Mouse (Mus musculus) left cerebral cortex, postnatal 14 days (tissue): ENCODE data around the gene Oxct1. TPM values are rescaled to one million over a fixed set of nuclear protein-coding genes. Genes with fewer than 3 reads are reported as not detected.

Experiments used
- DNase-seq, 2 experiments: peaks; one replicate each; pipeline ENCODE4 v3.0.0; 2021 to 2022; ENCODE audit warnings: low spot score in 2 of 2, mixed read lengths in 1 of 2
- intact Hi-C: fragments of 180-260 bp; cut with DNase I; formaldehyde crosslinking; loops from one replicate; pipeline ENCODE4 v1.15.1; 2025
- long read RNA-seq, 2 experiments: library from polyadenylated mRNA; stranded (forward); transcript quantifications; one replicate each; pipeline ENCODE4 v2.0.0; 2021
- total RNA-seq, 2 experiments: library from RNA; stranded (reverse); gene quantifications; 2 replicates each; pipeline ENCODE4 v1.2.3; 2021

Gene Oxct1
- total RNA-seq = 100 to 1,000 TPM; 545 to 573 TPM
- long read RNA-seq, experiment 1, transcript Oxct1-201 (17 exons, 3,527 nt) = major isoform, 523 of 582 reads
- long read RNA-seq, experiment 1, partial matches to known transcripts = 34 of 582 reads
- long read RNA-seq, experiment 1, other reads (novel, unspliced or antisense) = 25 of 582 reads
- long read RNA-seq, experiment 2, transcript Oxct1-201 (17 exons, 3,527 nt) = major isoform, 427 of 482 reads
- long read RNA-seq, experiment 2, partial matches to known transcripts = 40 of 482 reads
- long read RNA-seq, experiment 2, other reads (novel, unspliced or antisense) = 13 of 482 reads

DNA sequence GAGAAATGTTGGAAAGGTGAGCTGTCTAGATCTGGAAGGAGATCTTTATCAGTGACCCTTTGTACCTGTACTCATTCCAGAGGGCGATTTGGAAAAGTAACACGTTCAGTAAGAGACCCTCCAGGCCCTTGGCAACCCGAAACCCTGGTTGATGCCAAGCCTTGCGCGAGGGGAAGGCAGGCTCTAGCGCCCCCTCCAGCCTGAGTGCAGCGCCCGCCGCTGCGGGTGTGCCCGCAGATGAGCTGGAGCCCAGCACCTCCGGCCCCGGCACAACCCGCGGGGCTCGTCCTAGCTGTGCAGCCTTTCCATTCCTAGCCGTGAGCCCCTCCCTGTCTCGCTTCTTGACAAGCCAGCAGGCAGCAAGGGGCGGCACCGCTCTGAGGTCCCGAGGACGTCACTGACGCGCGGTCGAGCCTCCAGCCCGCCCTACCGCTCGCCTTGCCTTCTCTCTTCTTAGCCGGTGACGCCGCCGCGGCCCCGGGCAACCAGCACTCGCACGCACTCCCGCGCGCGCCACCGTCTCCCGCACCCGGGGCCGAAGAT, at the start of gene Oxct1:
Gene Oxct1, plus strand, starts transcription at position 153 of the 543 bp plus-strand sequence.
- DNase-seq = peak; percentile 93 to 95
- intact Hi-C loops = loop anchor here (2.0 kb wide), 1 partner anchor 32 kb away; the partner anchor contains the start of gene AW549877

DNA sequence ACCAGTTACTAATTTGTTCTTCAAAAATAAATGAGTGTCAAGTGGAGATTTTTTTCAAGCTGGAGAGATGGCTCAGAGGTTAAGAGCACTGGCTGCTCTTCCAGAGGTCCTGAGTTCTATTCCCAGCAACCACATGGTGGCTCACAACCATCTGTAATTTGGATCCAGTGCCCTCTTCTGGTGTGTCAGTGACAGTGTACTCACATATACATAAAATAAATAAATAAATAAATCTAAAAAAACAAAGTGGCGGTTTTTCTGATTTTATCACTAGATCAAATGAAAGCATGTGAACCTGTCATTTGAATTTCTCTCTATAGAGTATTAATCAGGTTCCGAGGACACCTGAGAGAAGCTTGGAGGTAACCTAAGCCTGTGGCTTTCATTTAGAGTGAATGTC, 47.9 kb upstream of the Oxct1 start:
- intact Hi-C loops = no loop called here
- DNase-seq = no peak

DNA sequence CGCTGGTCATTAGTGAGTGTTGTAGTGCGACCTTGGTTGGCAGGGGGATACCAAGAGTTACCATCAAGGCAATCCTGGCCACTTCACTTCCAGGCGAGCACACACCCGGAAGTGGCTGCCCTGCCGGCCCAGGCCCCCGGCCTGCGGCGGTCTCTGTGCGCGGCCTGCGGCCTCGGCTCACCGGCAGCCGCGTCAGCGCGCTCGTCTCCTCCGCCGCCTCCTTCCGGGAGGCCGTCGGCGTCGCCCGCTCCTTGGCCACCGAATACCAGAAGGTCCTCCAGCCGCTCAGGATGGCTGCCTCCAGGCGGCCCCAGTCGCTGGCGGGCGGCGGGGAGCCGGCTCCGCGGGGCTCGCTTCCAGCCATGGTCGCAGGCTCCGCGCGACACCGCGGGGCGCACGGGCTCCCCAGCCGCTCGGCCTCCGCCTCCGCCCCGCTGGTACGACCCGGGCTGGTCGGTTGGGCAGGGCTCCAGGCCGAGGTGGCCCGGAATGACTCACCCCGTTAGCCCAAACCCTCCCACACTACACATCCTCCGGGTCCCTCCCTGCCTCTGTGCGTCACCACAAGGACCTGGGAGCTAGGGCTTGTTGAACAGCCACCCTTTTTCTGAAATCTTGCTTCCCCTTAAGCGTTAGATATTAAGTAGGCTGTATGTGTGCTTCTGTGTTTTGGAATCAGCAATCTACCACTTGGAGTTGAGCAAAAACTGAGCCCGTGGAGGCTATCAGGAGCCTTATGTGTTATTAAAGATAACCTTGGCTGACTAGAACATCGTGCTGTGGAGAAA, 46.9 kb upstream of the Oxct1 start, which contains the start of gene Fbxo4:
Gene Fbxo4, minus strand, starts transcription at position 513 of the 788 bp plus-strand sequence.
- intact Hi-C loops = no loop called here
- peak; percentile 67 to 74 for DNase-seq

DNA sequence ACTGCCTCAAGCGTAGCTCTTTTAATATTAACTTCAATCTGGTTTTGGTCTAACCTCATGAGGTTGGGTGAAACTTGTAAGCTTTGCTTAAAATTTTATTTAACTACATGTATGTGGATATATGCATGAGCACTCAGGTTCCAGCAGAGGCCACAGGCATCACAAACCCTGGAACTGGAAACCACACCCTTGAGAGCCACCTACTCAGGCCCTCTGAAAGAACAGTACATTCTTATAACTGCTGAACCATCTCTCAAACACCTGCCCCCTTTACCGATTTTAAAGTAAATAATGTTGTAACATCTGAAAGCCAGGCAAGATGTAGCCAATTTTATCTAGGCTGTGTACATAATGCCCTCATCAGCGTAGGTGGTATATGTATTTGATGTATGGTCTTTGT, 46.3 kb upstream of the Oxct1 start:
- peak in 1 of 2 experiments; percentile 20 for DNase-seq
- intact Hi-C loops = loop anchor here (10.0 kb wide), 1 partner anchor 685 kb away; no protein-coding TSS in a partner anchor

DNA sequence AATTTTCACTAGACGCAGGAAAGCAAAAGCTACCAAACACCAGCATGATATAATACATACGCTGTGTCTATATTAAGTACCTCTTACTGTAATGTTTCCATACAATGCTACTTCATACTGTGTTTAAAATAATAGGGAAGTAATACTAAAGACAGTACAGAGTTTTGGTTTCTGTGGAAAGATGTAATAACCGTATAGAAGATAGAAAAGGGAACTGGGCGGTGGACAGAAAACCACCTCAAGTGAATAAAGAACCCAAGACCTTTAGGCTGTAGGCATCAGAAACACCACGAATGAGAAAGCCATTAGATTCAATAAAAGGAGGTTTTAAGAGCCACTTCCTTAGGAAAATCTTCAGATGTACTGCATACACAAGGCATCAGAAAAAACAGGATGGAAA, 43.5 kb upstream of the Oxct1 start:
- intact Hi-C loops = loop anchor here (10.0 kb wide), 1 partner anchor 688 kb away; no protein-coding TSS in a partner anchor
- DNase-seq = no peak

DNA sequence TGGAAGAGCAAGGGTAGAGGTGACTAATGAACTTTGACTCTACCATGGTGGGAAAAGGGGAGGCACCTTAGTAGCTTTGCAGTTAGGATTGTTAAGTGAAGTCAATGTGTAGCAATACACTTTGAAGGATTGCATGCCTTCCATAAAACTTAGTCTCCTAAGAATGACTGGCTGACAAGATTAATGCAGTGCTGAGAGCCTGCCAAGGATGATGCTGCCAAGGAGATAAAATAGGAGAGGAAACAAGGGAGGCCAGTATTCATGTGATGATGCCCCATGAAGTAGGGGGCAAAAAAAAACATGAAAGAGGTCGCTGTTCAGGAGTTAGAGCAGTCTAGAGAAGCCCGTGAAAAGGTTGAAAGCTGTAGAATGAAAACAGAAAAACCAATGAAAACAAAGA, 41.3 kb upstream of the Oxct1 start:
- DNase-seq = no peak
- intact Hi-C loops = loop anchor here (10.0 kb wide), 1 partner anchor 690 kb away; no protein-coding TSS in a partner anchor

DNA sequence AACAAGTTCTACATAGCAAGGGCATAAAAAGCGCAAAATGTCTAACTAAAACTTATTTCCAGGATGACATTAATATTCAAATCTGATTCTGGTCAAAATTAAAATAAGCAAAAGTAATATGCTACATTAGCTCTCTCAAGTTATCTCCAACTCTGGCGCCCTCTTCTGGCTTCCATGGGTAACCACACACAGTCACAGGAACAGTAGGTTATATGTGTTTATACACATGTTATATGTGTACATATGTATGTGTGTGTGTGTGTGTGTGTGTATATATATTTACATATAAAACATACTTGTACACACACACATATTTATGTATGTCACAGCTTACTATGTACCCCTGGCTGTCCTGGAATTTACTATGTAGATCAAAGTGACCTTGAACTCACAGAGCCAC, 38.2 kb upstream of the Oxct1 start:
- DNase-seq = peak; percentile 22 to 34
- intact Hi-C loops = loop anchor here (10.0 kb wide), 1 partner anchor 693 kb away; no protein-coding TSS in a partner anchor

DNA sequence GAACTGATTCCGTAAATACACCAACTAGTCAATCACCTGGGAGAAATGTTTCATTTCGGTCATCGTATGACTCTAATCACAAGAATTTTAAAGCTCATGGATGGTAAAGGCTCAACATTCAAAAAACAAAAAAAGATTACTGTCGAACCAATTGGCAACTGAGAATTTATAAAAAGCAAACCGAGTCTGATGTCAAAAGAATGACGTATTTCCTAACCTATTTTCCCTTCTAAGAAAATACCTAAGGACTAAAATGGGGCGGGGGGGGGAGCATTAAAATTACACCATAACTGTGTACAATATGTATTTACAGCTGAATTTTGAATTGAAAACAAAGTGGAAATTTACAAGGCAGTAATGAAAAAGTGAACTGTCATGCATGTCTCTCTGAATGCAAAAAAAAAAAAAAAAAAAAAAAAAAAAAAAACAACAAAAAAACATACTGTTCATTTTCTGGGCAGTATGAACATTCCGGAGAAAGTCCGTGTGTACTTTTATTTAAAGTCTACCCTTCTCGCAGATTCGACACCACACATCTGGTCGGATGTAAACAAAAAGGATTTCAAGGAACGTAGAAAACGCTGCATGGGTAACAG, 31.2 kb upstream of the Oxct1 start:
- intact Hi-C loops = loop anchor here (2.0 kb wide), 1 partner anchor 32 kb away; the partner anchor contains the start of gene Oxct1
- peak in 1 of 2 experiments; percentile 11 for DNase-seq

DNA sequence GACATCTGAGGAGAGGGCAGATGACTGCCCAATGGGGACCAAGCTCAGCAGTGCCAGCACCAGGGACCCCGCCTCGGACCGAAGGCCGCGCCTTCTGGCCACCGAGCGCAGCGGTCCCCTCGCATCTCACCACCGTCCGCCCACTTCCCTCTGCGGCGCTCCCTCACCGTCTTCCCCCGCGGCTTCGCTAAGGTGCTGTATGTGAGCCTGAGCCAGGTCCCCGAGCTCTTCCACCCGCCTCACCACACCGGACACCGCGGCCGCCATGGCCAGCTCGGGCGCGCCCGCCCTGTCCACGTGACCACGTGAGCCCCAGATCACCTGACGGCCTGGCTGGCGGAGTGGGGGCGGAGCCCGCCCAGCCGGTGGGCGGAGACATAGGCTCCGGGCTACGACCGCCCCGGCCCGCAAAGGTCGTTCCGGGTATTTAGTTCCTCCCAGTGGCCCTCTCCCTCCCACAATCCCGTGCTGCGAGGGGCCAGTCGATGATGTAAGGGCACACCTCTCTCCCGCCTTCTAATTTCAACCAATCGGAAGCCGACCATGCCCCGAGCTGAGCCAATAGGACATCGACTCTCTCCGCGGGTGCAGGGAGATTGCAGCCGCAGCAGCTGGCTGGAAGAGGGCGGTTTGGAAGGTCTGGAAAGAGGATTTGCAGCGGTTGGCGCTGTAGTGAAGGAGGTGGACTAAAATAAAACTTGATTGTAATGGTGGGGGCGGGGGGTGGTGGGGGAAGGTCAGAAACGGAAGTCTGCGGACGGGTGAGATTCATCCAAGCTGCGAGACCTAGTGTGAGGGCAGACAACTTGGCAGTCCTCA, 30.5 kb upstream of the Oxct1 start, which contains the start of gene AW549877:
Gene AW549877, minus strand, starts transcription at position 297 of the 819 bp plus-strand sequence.
- DNase-seq = peak; percentile 97 to 99
- intact Hi-C loops = loop anchor here (2.0 kb wide), 1 partner anchor 31 kb away; the partner anchor contains the start of gene Oxct1

DNA sequence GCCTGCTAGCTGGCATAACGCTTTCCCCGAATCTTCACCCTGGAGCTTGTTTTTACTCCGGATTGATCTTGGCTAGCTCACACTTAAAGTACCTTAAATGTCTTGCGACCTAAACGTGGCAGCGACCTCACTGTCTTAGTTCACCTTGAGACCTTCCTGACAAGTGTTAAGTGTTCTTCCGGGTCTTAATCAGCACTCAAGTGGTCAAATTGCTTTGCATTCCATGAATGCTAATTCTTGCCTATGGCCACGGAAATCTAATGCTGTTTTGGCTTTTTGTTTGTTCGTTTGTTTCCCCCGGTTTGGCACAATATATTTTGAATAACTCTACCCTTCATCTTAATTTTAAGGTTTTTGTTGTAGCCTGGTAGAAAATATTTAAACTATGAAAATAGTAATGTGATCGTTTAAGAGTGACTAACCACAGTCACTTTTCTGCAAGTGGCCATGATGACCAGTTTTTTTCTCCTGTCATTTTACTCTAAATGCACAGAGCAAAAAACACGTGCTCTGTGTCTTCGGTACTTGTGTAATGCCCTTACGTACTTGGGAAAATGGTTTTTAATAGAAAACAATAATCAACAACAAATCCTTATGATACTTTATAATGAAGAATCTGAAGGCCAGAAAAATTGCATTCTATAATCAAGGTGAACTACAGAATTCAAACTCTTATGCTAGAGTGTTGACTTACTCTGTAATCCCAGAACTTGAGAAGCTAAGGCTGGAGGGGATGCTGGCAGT, 29.7 kb upstream of the Oxct1 start:
- intact Hi-C loops = no loop called here
- DNase-seq = no peak

DNA sequence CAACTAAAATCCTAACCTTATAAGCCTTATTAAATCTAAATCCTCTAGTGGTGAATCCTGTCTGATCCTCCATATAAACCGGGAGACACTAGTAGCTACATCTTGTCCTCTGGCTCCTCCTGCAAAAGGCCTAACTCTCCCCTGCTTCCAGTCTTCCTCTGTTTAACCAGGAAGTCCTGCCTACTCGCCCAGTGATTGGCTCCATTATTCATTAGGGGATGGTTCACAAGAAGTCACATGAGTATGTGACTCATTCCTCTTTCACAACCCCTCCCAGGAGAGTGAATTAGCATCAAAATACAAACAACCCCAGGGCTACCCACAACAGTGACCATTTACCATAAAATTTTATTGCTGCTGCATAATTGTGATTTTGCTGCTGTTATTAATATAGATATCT, 27.0 kb upstream of the Oxct1 start:
- DNase-seq = no peak
- intact Hi-C loops = no loop called here

DNA sequence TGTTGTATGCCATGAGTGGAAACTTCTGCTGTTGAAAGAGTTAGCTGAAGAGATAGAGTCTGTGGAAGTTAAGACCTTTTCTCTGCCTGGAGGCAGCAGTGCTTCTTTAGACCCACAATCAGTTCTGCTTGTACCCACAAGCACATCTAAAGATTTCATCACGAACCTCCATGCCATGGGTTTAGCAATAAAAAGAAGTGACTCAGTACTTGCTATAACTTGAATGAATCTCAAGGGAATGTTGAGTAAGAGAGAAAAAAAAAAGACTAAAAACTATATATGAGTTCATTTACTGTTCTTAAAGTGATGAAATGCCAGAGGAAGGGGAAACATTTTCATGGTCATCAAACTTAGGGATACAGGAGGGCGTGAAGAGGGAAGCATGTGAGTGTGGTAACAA, 25.6 kb upstream of the Oxct1 start:
- no peak for DNase-seq
- intact Hi-C loops = no loop called here

DNA sequence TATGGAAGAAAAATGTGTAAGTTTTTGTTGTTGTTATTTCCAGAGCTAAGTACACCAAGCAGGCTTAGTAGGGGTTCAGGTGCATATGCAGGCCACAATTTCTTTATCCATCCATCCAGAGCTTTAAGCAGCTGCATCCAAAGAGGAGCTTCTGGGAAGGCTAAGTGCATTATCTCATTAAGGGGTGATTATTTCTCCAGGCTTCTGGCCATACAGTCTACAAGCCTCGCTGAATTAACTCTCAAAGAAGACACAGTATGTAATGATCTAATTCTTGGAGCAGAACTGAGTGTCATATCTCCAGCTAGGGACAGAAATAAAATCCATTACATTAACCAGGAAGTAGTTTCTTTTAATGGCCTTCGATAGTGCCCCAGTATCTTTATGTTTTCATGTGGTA, 12.3 kb upstream of the Oxct1 start:
- intact Hi-C loops = no loop called here

DNA sequence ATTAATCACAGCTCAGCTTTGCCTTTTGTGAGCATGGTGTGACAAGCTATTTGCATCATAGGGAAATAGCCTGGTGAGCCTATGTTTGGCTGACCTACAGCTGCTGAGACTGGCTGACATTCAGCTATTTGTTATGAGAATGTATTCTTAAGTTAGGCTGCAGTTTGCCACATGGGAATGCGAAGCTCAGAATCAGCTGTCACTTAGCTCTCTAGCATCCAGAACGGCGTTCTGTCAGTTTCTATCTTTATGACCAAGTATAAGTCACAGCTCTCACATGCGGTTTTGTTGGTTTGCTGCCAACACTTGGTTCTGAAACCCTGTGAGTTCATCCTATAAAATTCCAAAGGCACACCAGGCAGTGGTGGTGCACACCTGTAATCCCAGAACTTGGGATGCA, 5.5 kb upstream of the Oxct1 start:
- intact Hi-C loops = no loop called here

More for the DNA sequence above, 12.3 kb upstream of the Oxct1 start:
- DNase-seq = no peak

DNA sequence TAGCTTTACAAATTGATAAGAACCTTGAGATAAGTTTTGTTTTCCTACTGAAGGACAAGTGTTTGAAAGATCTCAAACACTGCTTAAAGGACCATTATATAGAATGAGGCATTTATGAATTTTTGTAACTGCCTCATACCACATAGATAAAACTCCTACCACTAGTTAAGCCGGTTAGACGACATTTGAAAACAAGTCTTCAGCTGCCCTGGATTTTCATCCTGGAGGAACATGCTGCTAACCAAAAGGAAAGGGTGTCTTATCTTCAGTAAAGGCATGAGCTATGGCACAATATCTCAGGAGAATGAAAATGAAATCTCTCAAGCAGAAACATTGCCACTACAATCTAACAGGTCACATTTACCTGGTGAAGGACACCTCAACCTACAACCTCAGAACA, 2.4 kb upstream of the Oxct1 start:
- intact Hi-C loops = no loop called here
- DNase-seq = no peak

More for the DNA sequence above, 5.5 kb upstream of the Oxct1 start:
- no peak for DNase-seq

DNA sequence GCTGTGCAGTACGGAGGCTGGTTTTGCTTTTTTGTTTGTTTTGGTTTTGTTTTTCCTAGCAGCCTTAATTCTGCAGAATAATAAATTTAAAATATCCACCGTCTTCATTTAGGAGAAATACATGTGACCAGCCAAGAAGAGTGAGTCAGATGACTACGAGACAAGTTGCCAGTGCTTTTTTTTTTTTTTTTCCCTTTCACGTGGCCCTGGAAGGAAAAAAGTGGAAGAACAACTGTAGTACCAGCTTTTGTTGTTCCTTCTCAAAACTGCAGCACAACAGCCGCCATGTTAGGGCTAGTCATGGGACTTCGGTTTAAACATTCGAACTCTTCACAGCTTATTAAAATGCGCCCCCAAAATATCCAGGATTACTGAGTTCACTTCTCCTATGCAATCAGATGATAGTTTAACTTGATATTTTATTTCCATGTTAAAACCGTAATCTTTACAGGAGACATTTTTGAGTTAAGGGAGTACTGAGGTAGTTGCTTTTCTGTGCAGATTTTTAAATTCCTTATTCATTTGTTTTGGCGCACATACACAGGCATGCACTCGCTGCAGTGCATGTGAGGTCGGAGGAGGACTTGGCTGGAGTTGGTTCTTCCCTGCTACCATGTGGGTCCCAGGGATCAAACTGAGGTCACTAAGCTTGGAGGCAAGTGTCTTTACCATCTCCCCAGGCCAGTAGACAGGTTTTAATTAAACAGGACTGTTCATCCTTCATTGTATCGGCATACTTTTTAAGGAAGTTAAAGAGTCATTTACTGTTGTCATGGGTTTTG, 1.3 kb upstream of the Oxct1 start:
- intact Hi-C loops = no loop called here
- no peak for DNase-seq

DNA sequence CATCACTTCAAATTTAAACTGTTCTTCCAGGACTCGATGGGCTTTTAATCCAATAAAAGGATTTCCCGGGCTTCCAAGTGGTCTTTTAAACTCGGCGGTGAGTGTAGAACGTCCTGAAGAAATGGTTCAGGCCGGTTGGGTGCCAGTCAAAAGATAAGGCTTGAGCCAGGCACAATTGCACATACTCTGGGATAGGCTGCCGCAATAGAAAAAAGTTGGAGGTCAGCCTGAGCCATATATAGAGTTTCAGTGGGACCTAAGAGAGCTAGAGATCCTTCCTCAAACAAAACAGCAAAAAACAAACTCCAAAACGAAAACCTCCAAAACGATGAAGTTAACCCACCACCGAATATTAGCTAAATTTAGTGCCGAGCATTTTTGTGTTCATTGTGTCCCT, 677 bp upstream of the Oxct1 start:
- no peak for DNase-seq
- intact Hi-C loops = no loop called here
